Mouse (Mus musculus) embryonic facial prominence, embryonic 15.5 days (tissue): ENCODE results near the gene Pdf. TPM values are rescaled to one million over a fixed set of nuclear protein-coding genes. Genes with fewer than 3 reads are reported as not detected.

Experiments used
- ATAC-seq: fragments of 200-750 bp; cut with Nextera tagmentation; 2 replicates; pipeline ENCODE4 v1.8.0; 2017; ENCODE audit warnings: low read depth, moderate TSS enrichment; ENCODE audit not compliant: insufficient number of reproducible peaks, low FRiP score, low TSS enrichment
- H3K27ac ChIP-seq: fragments of 300-500 bp; sonication (generic); replicated peaks from 2 replicates; pipeline ENCODE4 v1.5.1; 2015; ENCODE audit warnings: mild to moderate bottlenecking, inconsistent platforms
- H3K27me3 ChIP-seq: fragments of 300-500 bp; sonication (generic); 2 replicates; pipeline ENCODE4 v1.6.1; 2015; ENCODE audit warnings: inconsistent platforms
- H3K36me3 ChIP-seq: fragments of 300-500 bp; sonication (generic); 2 replicates; pipeline ENCODE4 v1.6.1; 2015; ENCODE audit warnings: mild to moderate bottlenecking, inconsistent platforms
- H3K4me1 ChIP-seq: fragments of 300-500 bp; sonication (generic); 2 replicates; pipeline ENCODE4 v1.6.1; 2015; ENCODE audit warnings: inconsistent platforms
- H3K4me2 ChIP-seq: fragments of 300-500 bp; sonication (generic); replicated peaks from 2 replicates; pipeline ENCODE4 v1.6.1; 2015; ENCODE audit warnings: mild to moderate bottlenecking, inconsistent platforms
- H3K4me3 ChIP-seq: fragments of 300-500 bp; sonication (generic); replicated peaks from 2 replicates; pipeline ENCODE4 v1.5.1; 2015; ENCODE audit warnings: mild to moderate bottlenecking, inconsistent platforms
- H3K9ac ChIP-seq: fragments of 300-500 bp; sonication (generic); 2 replicates; pipeline ENCODE4 v1.6.1; 2015; ENCODE audit warnings: inconsistent platforms
- H3K9me3 ChIP-seq: fragments of 300-500 bp; sonication (generic); replicated peaks from 2 replicates; pipeline ENCODE4 v1.6.1; 2016; ENCODE audit warnings: inconsistent platforms
- WGBS: fragments of 180-500 bp; shearing (Covaris S2); methylation state at CpG from one replicate; pipeline ENCODE4 v1.1.7; 2015; 5-methylcytosine and 5-hydroxymethylcytosine counted together
- polyA plus RNA-seq: library from polyadenylated mRNA; unstranded; fragments of >200 nt; fragmentation: Nextera tagmentation; extraction: Ambion mirVana; gene quantifications from 2 replicates; pipeline ENCODE4 v1.2.1, GENCODE M21; 2015

The Pdf gene
- polyA plus RNA-seq = 45.9 and 46.1 TPM in 2 replicates

- Histone ChIP-seq H3K4me2 (peak within 1 kb of the TSS; percentile 90), H3K4me3 (peak within 1 kb of the TSS; percentile 81), H3K9ac (peak within 1 kb of the TSS; percentile 73), H3K27me3 (no peaks in the 10 kb centered on the region), H3K27ac (peak within 1 kb of the TSS; percentile 97), H3K4me1 (peaks cover 20% of the 10 kb centered on the region), H3K9me3 (no peaks in the 10 kb centered on the region), H3K36me3 (peaks cover 77% of the 10 kb centered on the region)
- peak; percentile 81 for ATAC-seq
- WGBS = under 1% methylated on average over 87 of the region's 87 CpGs
These were observed at the start of gene Pdf for GRCm38 (mm10) chr8:107048061-107048941. Gene Pdf, minus strand, starts transcription at chr8:107048614.

- 4% methylated on average over 39 of the region's 39 CpGs for WGBS
These were observed 48.1 kb upstream of the Pdf start, which contains the start of gene Terf2 for GRCm38 (mm10) chr8:107096366-107097036. Gene Terf2, minus strand, starts transcription at chr8:107096547.

GRCm38 (mm10) chr8:107095717-107096365, 47.4 kb upstream of the Pdf start:
- peak overlapping the region; percentile 78 for H3K9ac ChIP-seq
- WGBS = under 1% methylated on average over 52 of the region's 53 CpGs
- peaks cover 15% of the 10 kb centered on the region for H3K36me3 ChIP-seq
- no peaks in the 10 kb centered on the region for H3K9me3 ChIP-seq
- ATAC-seq = peak; percentile 83
- peak overlapping the region; percentile 93 for H3K27ac ChIP-seq
- H3K27me3 ChIP-seq = no peaks in the 10 kb centered on the region
- peaks cover 22% of the 10 kb centered on the region for H3K4me1 ChIP-seq
- peak overlapping the region; percentile 56 for H3K4me2 ChIP-seq
- H3K4me3 ChIP-seq = peak overlapping the region; percentile 86

More at GRCm38 (mm10) chr8:107096366-107097036, 48.1 kb upstream of the Pdf start, which contains the start of gene Terf2:
- H3K27ac ChIP-seq = peak within 1 kb of the TSS; percentile 93
- peaks cover 22% of the 10 kb centered on the region for H3K4me1 ChIP-seq
- no peaks in the 10 kb centered on the region for H3K9me3 ChIP-seq
- H3K4me3 ChIP-seq = peak within 1 kb of the TSS; percentile 86
- ATAC-seq = peak; percentile 95
- peak within 1 kb of the TSS; percentile 56 for H3K4me2 ChIP-seq
- peaks cover 11% of the 10 kb centered on the region; the same call in 1 of the 2 replicates for H3K36me3 ChIP-seq
- peak within 1 kb of the TSS; percentile 78 for H3K9ac ChIP-seq
- H3K27me3 ChIP-seq = no peaks in the 10 kb centered on the region

- peaks cover 17% of the 10 kb centered on the region for H3K4me1 ChIP-seq
- H3K9ac ChIP-seq = no peak overlapping the region
- H3K27me3 ChIP-seq = no peaks in the 10 kb centered on the region
- H3K36me3 ChIP-seq = peaks cover 58% of the 10 kb centered on the region
- H3K4me2 ChIP-seq = no peak overlapping the region
- no peak overlapping the region for H3K27ac ChIP-seq
- H3K9me3 ChIP-seq = no peaks in the 10 kb centered on the region
- 83% methylated on average over 7 of the region's 7 CpGs for WGBS
- no peak for ATAC-seq
- no peak overlapping the region for H3K4me3 ChIP-seq
These were observed 42.1 kb upstream of the Pdf start for GRCm38 (mm10) chr8:107090531-107090930.

GRCm38 (mm10) chr8:107088526-107089063, 40.2 kb upstream of the Pdf start:
- Histone ChIP-seq H3K9ac (no peak overlapping the region), H3K36me3 (peaks cover 67% of the 10 kb centered on the region), H3K4me1 (no peaks in the 10 kb centered on the region), H3K4me2 (no peak overlapping the region), H3K27me3 (no peaks in the 10 kb centered on the region), H3K4me3 (no peak overlapping the region), H3K9me3 (no peaks in the 10 kb centered on the region), H3K27ac (no peak overlapping the region)
- 91% methylated on average over 5 of the region's 5 CpGs for WGBS
- ATAC-seq = no peak

GRCm38 (mm10) chr8:107086018-107086417, 37.6 kb upstream of the Pdf start:
- H3K9ac ChIP-seq = no peak overlapping the region
- peaks cover 79% of the 10 kb centered on the region for H3K36me3 ChIP-seq
- ATAC-seq = no peak
- WGBS = 93% methylated on average over 5 of the region's 5 CpGs
- no peaks in the 10 kb centered on the region for H3K4me1 ChIP-seq
- no peak overlapping the region for H3K27ac ChIP-seq
- H3K9me3 ChIP-seq = no peaks in the 10 kb centered on the region
- no peak overlapping the region for H3K4me2 ChIP-seq
- no peaks in the 10 kb centered on the region for H3K27me3 ChIP-seq
- H3K4me3 ChIP-seq = no peak overlapping the region

GRCm38 (mm10) chr8:107085358-107085757, 36.9 kb upstream of the Pdf start:
- no peak overlapping the region for H3K27ac ChIP-seq
- no peaks in the 10 kb centered on the region for H3K4me1 ChIP-seq
- 97% methylated on average over 17 of the region's 17 CpGs for WGBS
- no peaks in the 10 kb centered on the region for H3K9me3 ChIP-seq
- no peak overlapping the region for H3K9ac ChIP-seq
- peaks cover 79% of the 10 kb centered on the region for H3K36me3 ChIP-seq
- H3K4me3 ChIP-seq = no peak overlapping the region
- no peaks in the 10 kb centered on the region for H3K27me3 ChIP-seq
- ATAC-seq = no peak
- H3K4me2 ChIP-seq = no peak overlapping the region

- no peak for ATAC-seq
- Histone ChIP-seq H3K9me3 (no peaks in the 10 kb centered on the region), H3K4me2 (no peak overlapping the region), H3K27ac (no peak overlapping the region), H3K4me3 (no peak overlapping the region), H3K4me1 (no peaks in the 10 kb centered on the region; the same call in 1 of the 2 replicates), H3K9ac (no peak overlapping the region), H3K27me3 (no peaks in the 10 kb centered on the region), H3K36me3 (peaks cover 88% of the 10 kb centered on the region)
- WGBS = 82% methylated on average over 7 of the region's 7 CpGs
These were observed 27.9 kb upstream of the Pdf start for GRCm38 (mm10) chr8:107076239-107076888.

- ATAC-seq = no peak
- Histone ChIP-seq H3K4me1 (no peaks in the 10 kb centered on the region; the same call in 1 of the 2 replicates), H3K36me3 (peaks cover 86% of the 10 kb centered on the region), H3K9me3 (no peaks in the 10 kb centered on the region), H3K9ac (no peak overlapping the region), H3K4me3 (no peak overlapping the region), H3K27ac (no peak overlapping the region), H3K4me2 (no peak overlapping the region), H3K27me3 (no peaks in the 10 kb centered on the region)
- WGBS = 95% methylated on average over 1 of the region's 1 CpGs
These were observed 25.7 kb upstream of the Pdf start for GRCm38 (mm10) chr8:107074128-107074527.

GRCm38 (mm10) chr8:107073706-107074105, 25.3 kb upstream of the Pdf start:
- Histone ChIP-seq H3K9ac (no peak overlapping the region), H3K4me1 (no peaks in the 10 kb centered on the region; the same call in 1 of the 2 replicates), H3K27ac (no peak overlapping the region), H3K36me3 (peaks cover 82% of the 10 kb centered on the region), H3K4me2 (no peak overlapping the region), H3K27me3 (no peaks in the 10 kb centered on the region), H3K9me3 (no peaks in the 10 kb centered on the region), H3K4me3 (no peak overlapping the region)
- 67% methylated on average over 4 of the region's 4 CpGs for WGBS
- no peak; the same call in 1 of the 2 replicates for ATAC-seq
